Mouse (Mus musculus) kidney, embryonic 15.5 days (tissue): ENCODE measurements at regions not wholly inside any gene's neighbourhood (a gene's known extent, or its start where the extent isn't known, plus 50 kb on each side); places are given as distances from the start of the nearest gene placed in this dataset.
A peak's percentile ranks its signal among the peaks of the same experiment; 100 is the strongest.

ENCODE experiments used
- ATAC-seq: fragments of 200-750 bp; cut with Nextera tagmentation; replicated peaks from 2 replicates; pipeline ENCODE4 v1.8.0; 2017; ENCODE audit warnings: moderate TSS enrichment; ENCODE audit not compliant: low FRiP score
- H3K27ac ChIP-seq: fragments of 300-500 bp; sonication (generic); 2 replicates; pipeline ENCODE4 v1.5.1; 2015; ENCODE audit warnings: mild to moderate bottlenecking, inconsistent platforms
- H3K27me3 ChIP-seq: fragments of 300-500 bp; sonication (generic); 2 replicates; pipeline ENCODE4 v1.6.1; 2015; ENCODE audit warnings: inconsistent platforms
- H3K36me3 ChIP-seq: fragments of 300-500 bp; sonication (generic); 2 replicates; pipeline ENCODE4 v1.6.1; 2015; ENCODE audit warnings: inconsistent platforms
- H3K4me1 ChIP-seq: fragments of 300-500 bp; sonication (generic); 2 replicates; pipeline ENCODE4 v1.6.1; 2015; ENCODE audit warnings: inconsistent platforms
- H3K4me2 ChIP-seq: fragments of 300-500 bp; sonication (generic); 2 replicates; pipeline ENCODE4 v1.6.1; 2015; ENCODE audit warnings: moderate library complexity, mild to moderate bottlenecking, inconsistent platforms
- H3K4me3 ChIP-seq: fragments of 300-500 bp; sonication (generic); replicated peaks from 2 replicates; pipeline ENCODE4 v1.5.1; 2015; ENCODE audit warnings: mild to moderate bottlenecking, inconsistent platforms
- H3K9ac ChIP-seq: fragments of 300-500 bp; sonication (generic); 2 replicates; pipeline ENCODE4 v1.6.1; 2015; ENCODE audit warnings: mild to moderate bottlenecking, inconsistent platforms
- H3K9me3 ChIP-seq: fragments of 300-500 bp; sonication (generic); replicated peaks from 2 replicates; pipeline ENCODE4 v1.6.1; 2016; ENCODE audit warnings: inconsistent platforms
- WGBS: fragments of 180-500 bp; shearing (Covaris S2); methylation state at CpG from one replicate; pipeline ENCODE4 v1.1.7; 2015; ENCODE audit warnings: mixed read lengths; 5-methylcytosine and 5-hydroxymethylcytosine counted together

DNA sequence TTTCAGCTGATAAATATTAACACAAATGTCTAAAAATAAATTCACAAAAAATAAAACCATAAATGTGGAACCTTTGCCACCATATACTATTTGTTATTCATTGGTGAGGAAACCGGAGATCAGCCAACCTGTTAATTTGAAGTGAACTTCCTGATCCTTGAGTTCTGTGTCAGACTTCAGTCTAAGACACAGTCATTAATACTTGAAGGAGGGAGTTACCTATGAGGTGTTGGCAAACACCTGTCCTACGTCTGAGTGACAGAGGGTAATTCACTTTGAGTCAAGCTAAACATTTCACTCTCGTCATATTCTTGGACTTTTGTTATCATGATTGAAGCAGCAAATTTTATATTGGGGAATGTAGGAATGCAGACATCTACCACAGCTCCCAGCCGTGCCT lies 116.3 kb upstream of the Sox11 start:
- no peak overlapping the region for H3K27ac ChIP-seq
- H3K4me1 ChIP-seq, result no peaks in the 10 kb centered on the region
- H3K9me3 ChIP-seq, result no peaks in the 10 kb centered on the region; the same call in 1 of the 2 replicates
- H3K36me3 ChIP-seq, result no peaks in the 10 kb centered on the region
- no peak for ATAC-seq
- WGBS, result 72% methylated on average over 4 of the region's 4 CpGs
- no peak overlapping the region for H3K9ac ChIP-seq
- no peak overlapping the region for H3K4me3 ChIP-seq
- no peaks in the 10 kb centered on the region for H3K27me3 ChIP-seq
- H3K4me2 ChIP-seq, result no peak overlapping the region

DNA sequence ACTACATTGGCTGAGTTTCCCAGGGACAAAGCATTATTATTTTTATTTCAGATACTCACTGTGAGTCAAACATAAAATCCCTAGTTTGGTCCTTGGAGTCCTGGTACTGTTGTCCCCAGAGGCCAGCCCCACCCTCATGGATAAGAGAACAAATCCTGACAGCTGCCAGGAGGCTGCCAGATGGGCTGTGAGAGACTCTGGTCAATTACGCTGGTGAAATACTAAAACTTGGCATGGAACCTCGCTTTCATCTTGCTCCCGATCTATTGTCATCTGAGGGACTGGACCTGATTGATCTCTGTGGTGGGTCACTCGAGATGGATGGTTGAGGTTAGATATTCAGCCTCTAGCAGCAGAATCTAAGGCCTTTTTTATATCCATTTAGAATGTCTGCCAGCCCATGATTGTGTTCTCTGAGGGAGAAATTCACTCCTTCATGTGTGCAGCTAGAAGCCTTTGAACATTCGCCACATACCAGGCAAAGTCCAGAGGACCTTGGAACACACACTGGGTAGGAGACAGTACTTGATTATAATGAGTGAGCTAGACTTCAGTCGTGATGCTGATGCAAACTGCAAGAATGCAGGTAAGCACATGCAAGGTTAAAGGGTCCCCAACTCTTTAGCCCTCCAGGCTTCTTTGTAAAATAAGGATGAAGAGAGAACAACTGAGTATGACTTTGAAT lies 95.4 kb upstream of the Sox11 start:
- Histone ChIP-seq H3K4me2 (no peak overlapping the region), H3K9me3 (no peaks in the 10 kb centered on the region), H3K4me3 (no peak overlapping the region), H3K36me3 (no peaks in the 10 kb centered on the region), H3K4me1 (no peaks in the 10 kb centered on the region), H3K27me3 (no peaks in the 10 kb centered on the region), H3K9ac (no peak overlapping the region), H3K27ac (no peak overlapping the region)
- WGBS, result 66% methylated on average over 6 of the region's 6 CpGs
- ATAC-seq, result no peak

DNA sequence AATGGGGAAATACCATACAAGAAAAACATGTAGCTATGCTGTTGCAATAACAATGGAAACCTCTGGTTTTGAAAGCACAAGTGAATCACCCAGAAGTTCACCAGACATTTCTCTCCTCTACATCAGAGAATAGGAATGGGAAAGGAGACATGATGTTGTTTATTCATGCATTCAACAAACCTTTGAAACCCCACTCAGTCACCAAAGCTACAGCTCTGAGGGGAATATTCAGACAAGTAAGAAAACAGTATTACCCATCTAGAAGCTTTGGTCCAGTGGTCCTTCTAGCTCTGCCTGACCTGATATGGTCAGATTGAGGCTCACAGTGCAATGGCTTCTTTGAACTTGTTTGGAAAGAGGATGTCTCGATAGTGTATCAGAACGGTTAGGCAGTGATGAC lies 89.0 kb upstream of the Sox11 start:
- Histone ChIP-seq H3K4me1 (0 out of 2 replicates have a peak, but pooled peaks cover 3% of the 10 kb centered on the region), H3K4me2 (no peak overlapping the region), H3K9ac (no peak overlapping the region), H3K4me3 (no peak overlapping the region), H3K27me3 (no peaks in the 10 kb centered on the region), H3K9me3 (no peaks in the 10 kb centered on the region), H3K36me3 (no peaks in the 10 kb centered on the region), H3K27ac (no peak overlapping the region)
- no peak for ATAC-seq
- WGBS, result 90% methylated on average over 2 of the region's 2 CpGs

DNA sequence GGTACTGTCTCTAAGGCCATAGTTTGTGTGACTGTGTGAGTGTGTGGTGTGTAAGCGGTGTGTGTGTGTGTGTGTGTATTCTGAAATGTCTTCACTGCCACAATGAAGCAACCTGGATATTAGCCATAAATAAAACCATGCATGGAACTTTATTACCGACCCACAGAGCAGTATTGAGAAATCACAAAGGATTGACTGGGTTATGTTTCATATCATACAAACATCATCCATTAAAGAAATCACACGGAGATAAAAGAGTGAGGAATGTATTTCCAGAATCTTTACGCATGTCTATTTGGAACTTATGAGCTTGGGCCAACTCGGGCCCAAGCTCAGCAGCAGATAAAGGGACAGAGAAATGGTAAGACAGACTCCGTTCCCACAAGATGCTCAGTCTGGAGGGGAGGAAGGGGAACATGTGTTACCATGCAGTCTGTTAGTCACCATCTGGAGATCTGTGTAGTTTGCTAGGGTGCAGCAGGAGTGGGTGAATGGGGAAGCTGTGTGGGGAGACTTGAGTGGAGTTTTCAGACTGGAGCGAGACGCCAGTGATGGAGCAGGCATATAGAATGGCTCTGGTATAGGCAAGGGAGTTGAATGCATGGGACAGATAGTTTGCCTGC lies 75.1 kb upstream of the Sox11 start:
- Histone ChIP-seq H3K27me3 (no peaks in the 10 kb centered on the region), H3K27ac (no peak overlapping the region), H3K36me3 (no peaks in the 10 kb centered on the region), H3K4me2 (no peak overlapping the region), H3K9me3 (no peaks in the 10 kb centered on the region), H3K9ac (no peak overlapping the region), H3K4me1 (no peaks in the 10 kb centered on the region), H3K4me3 (no peak overlapping the region)
- WGBS, result 88% methylated on average over 8 of the region's 8 CpGs
- ATAC-seq, result no peak

DNA sequence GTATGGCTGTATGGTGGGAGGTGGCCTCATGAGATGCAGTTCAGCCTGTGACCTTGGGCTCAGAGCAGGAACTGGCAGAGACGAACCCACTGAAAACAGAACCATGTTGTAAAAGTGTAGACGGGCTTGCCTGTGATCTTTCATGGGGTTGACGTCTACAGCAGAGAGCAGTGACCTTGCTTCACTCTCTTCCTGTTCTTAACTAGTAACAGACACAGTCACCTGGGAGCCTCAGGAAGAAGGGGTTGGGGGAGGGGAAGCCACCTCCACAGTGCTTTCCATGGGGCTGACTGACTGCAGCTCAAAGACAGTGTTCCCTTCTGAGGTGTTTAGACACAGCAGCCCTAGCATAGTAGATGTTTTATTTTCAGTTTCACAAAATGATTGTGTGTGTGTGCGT lies 68.2 kb upstream of the Sox11 start:
- 0 out of 2 replicates have a peak, but pooled peaks have one; percentile 43 for ATAC-seq
- Histone ChIP-seq H3K4me2 (no peak overlapping the region), H3K27me3 (no peaks in the 10 kb centered on the region), H3K27ac (0 out of 2 replicates have a peak overlapping the region, but pooled peaks have one; percentile 41), H3K36me3 (no peaks in the 10 kb centered on the region), H3K4me1 (peaks cover 12% of the 10 kb centered on the region), H3K4me3 (no peak overlapping the region), H3K9me3 (no peaks in the 10 kb centered on the region), H3K9ac (no peak overlapping the region)
- 21% methylated on average over 4 of the region's 4 CpGs for WGBS

DNA sequence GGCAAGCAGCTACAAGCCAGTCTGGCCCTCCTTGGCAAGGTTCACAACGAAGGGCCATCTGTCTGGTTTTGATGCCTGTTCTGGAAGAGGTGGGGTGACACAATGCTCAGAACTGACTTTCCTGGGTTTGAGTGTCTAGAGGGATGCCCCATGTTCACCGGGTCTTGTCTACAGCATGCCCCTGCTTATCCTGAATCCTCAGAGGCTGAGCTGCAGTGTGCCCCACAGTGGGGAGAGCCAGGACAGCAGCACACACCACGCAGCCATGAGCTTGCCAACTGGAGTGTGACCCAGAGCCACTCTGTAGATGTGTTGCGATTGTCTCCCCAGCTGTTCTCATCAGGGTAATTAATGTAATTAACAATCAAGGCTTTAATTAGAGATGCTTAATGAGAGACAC lies 66.1 kb upstream of the Sox11 start:
- Histone ChIP-seq H3K9ac (no peak overlapping the region), H3K9me3 (no peaks in the 10 kb centered on the region), H3K36me3 (no peaks in the 10 kb centered on the region), H3K4me2 (no peak overlapping the region), H3K4me1 (peaks cover 12% of the 10 kb centered on the region), H3K4me3 (no peak overlapping the region), H3K27ac (no peak overlapping the region), H3K27me3 (no peaks in the 10 kb centered on the region)
- no peak for ATAC-seq
- 69% methylated on average over 4 of the region's 4 CpGs for WGBS

DNA sequence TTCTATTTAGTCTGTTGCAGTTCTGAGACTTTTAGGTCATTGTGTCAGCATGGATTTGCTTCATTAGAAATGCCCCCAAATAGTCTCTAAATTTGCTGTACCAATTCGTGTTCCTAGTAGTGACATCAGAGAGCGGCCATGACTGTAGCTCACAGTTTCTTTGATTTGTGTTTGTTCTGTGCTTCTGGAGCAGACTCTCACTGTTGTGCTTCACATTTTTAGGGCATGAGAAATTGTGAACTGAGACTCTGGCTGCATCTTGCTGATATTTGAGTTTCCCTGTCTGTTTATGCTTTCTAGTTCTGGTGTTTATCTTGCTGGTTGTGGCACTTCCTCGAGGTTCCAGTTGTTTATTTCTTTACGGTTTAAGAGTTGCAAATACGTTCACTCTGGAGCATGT lies 57.0 kb upstream of the Sox11 start:
- no peaks in the 10 kb centered on the region for H3K36me3 ChIP-seq
- no peak overlapping the region for H3K4me3 ChIP-seq
- H3K4me1 ChIP-seq, result no peaks in the 10 kb centered on the region
- H3K4me2 ChIP-seq, result no peak overlapping the region
- no peak overlapping the region for H3K27ac ChIP-seq
- H3K27me3 ChIP-seq, result no peaks in the 10 kb centered on the region
- no peak for ATAC-seq
- H3K9me3 ChIP-seq, result no peaks in the 10 kb centered on the region
- WGBS, result 75% methylated on average over 5 of the region's 5 CpGs
- no peak overlapping the region for H3K9ac ChIP-seq
